Mouse (Mus musculus): ENCODE results near the gene Rab3d. TPM values are rescaled to one million over a fixed set of nuclear protein-coding genes. Genes with fewer than 3 reads are reported as not detected.
"Not testable (repeated sequence)": the region's sequence is repeated elsewhere in the genome, so short reads cannot be mapped to it uniquely, and the experiment has no call there.

The Rab3d gene
- total and polyA plus RNA-seq, 2 experiments from 2014 or later, result 7.7 to 8.9 TPM

GRCm38 (mm10) chr9:21862181-21862580, 55.8 kb downstream of the Rab3d start:
- Histone ChIP-seq H3K4me3 (ENCODE audit: low read depth, low read length) (no peak overlapping the region), H3K4me2 (ENCODE audit: low read depth, low read length) (no peak overlapping the region), H3K27me3 (ENCODE audit: control insufficient read depth, insufficient read depth, low read length) (no peaks in the 10 kb centered on the region), H3K9ac (replicated peaks; ENCODE audit: low read depth, low read length) (no peak overlapping the region), H3K27ac (ENCODE audit: low read depth) (no peak overlapping the region), H3K9me3 (replicated peaks; ENCODE audit: control insufficient read depth, low read length) (no peaks in the 10 kb centered on the region), H3K4me1 (ENCODE audit: control insufficient read depth, insufficient read depth) (peaks cover 5% of the 10 kb centered on the region; the same call in 1 of the 2 replicates), H3K36me3 (replicated peaks; ENCODE audit: control insufficient read depth, insufficient read depth, low read length) (no peaks in the 10 kb centered on the region)
- no peak for DNase-seq (ENCODE audit: low spot score)
- 61% methylated on average over 1 of the region's 1 CpGs for WGBS
- ATAC-seq (ENCODE audit: insufficient read depth, low read depth), result no peak
- TF ChIP-seq EP300 (IDR thresholded peaks at IDR 0.05; ENCODE audit: low read depth) (no peak), CTCF (IDR thresholded peaks at IDR 0.05; ENCODE audit: low read depth) (no peak)

DNA sequence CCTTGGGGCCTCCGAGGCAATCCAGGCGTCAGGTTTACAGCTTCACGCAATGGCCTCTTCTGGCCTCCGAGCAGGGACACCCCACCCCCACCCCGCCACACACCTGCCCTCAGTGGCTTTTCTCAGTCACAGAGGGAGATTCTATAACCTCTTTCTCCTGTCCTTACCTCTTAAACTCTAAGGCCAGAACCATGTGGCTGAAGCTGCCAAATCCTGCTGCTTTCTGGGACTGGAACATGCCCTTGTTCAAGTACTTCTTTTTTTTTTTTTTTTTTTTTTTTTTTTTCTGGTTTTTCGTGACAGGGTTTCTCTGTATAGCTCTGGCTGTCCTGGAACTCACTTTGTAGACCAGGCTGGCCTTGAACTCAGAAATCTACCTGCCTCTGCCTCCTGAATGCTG, 57.6 kb downstream of the Rab3d start:
- ATAC-seq (ENCODE audit: insufficient read depth, low read depth); H3K4me2 ChIP-seq (ENCODE audit: low read depth, low read length); H3K27me3 ChIP-seq (ENCODE audit: control insufficient read depth, insufficient read depth, low read length); H3K4me3 ChIP-seq (ENCODE audit: low read depth, low read length); H3K9ac ChIP-seq (replicated peaks; ENCODE audit: low read depth, low read length); H3K4me1 ChIP-seq (ENCODE audit: control insufficient read depth, insufficient read depth); H3K27ac ChIP-seq (ENCODE audit: low read depth); H3K9me3 ChIP-seq (replicated peaks; ENCODE audit: control insufficient read depth, low read length); H3K36me3 ChIP-seq (replicated peaks; ENCODE audit: control insufficient read depth, insufficient read depth, low read length); DNase-seq (ENCODE audit: low spot score): not testable (repeated sequence)
- WGBS, result 64% methylated on average over 6 of the region's 6 CpGs

- H3K9ac ChIP-seq (replicated peaks; ENCODE audit: low read depth, low read length), result no peak overlapping the region
- no peaks in the 10 kb centered on the region for H3K4me1 ChIP-seq (ENCODE audit: control insufficient read depth, insufficient read depth)
- 75% methylated on average over 3 of the region's 3 CpGs for WGBS
- H3K9me3 ChIP-seq (replicated peaks; ENCODE audit: control insufficient read depth, low read length), result no peaks in the 10 kb centered on the region
- H3K36me3 ChIP-seq (replicated peaks; ENCODE audit: control insufficient read depth, insufficient read depth, low read length), result no peaks in the 10 kb centered on the region
- ATAC-seq (ENCODE audit: insufficient read depth, low read depth), result no peak
- no peaks in the 10 kb centered on the region for H3K27me3 ChIP-seq (ENCODE audit: control insufficient read depth, insufficient read depth, low read length)
- H3K4me2 ChIP-seq (ENCODE audit: low read depth, low read length), result no peak overlapping the region
- H3K27ac ChIP-seq (ENCODE audit: low read depth), result no peak overlapping the region
- no peak overlapping the region for H3K4me3 ChIP-seq (ENCODE audit: low read depth, low read length)
- no peak for DNase-seq (ENCODE audit: low spot score)
- TF ChIP-seq EP300 (IDR thresholded peaks at IDR 0.05; ENCODE audit: low read depth) (no peak), CTCF (IDR thresholded peaks at IDR 0.05; ENCODE audit: low read depth) (no peak)
Observed at GRCm38 (mm10) chr9:21859606-21860005, 58.4 kb downstream of the Rab3d start.

DNA sequence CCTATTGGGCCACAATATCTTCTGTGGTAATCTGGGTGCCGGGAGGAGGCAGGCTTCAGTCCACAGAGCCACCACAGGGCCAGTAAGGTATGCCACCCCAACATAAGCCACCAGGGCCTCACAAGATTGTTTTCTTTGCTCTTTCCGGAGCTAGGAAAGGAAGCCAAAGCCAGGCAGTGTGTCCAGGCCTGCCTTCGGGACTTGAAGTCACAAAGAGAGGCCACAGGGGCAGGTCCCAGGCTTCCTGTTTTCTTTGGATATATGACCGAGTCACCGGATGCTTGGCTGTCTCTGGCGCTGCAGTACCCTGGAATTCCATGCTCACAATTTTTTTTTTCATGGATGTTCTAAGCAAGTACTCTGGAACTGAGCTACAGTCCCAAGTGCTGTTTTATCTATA, 59.9 kb downstream of the Rab3d start:
- H3K9ac ChIP-seq (replicated peaks; ENCODE audit: low read depth, low read length), result no peak overlapping the region
- DNase-seq (ENCODE audit: low spot score) (peak; percentile 76), ATAC-seq (ENCODE audit: insufficient read depth, low read depth) (peak; percentile 89)
- 44% methylated on average over 6 of the region's 6 CpGs for WGBS
- H3K27ac ChIP-seq (ENCODE audit: low read depth), result peak overlapping the region; percentile 67
- H3K4me3 ChIP-seq (ENCODE audit: low read depth, low read length), result no peak overlapping the region
- TF ChIP-seq CTCF (IDR thresholded peaks at IDR 0.05; ENCODE audit: low read depth) (peak; percentile 22; the same call in 1 of the 2 replicates), EP300 (IDR thresholded peaks at IDR 0.05; ENCODE audit: low read depth) (peak; percentile 82)
- no peaks in the 10 kb centered on the region for H3K36me3 ChIP-seq (replicated peaks; ENCODE audit: control insufficient read depth, insufficient read depth, low read length)
- H3K4me2 ChIP-seq (ENCODE audit: low read depth, low read length), result no peak overlapping the region
- no peaks in the 10 kb centered on the region for H3K27me3 ChIP-seq (ENCODE audit: control insufficient read depth, insufficient read depth, low read length)
- no peaks in the 10 kb centered on the region for H3K9me3 ChIP-seq (replicated peaks; ENCODE audit: control insufficient read depth, low read length)
- H3K4me1 ChIP-seq (ENCODE audit: control insufficient read depth, insufficient read depth), result no peaks in the 10 kb centered on the region

GRCm38 (mm10) chr9:21857501-21857900, 60.5 kb downstream of the Rab3d start:
- Histone ChIP-seq H3K27me3 (ENCODE audit: control insufficient read depth, insufficient read depth, low read length) (no peaks in the 10 kb centered on the region), H3K27ac (ENCODE audit: low read depth) (peak overlapping the region; percentile 67), H3K9ac (replicated peaks; ENCODE audit: low read depth, low read length) (no peak overlapping the region), H3K4me2 (ENCODE audit: low read depth, low read length) (no peak overlapping the region), H3K4me1 (ENCODE audit: control insufficient read depth, insufficient read depth) (0 out of 2 replicates have a peak, but pooled peaks cover 3% of the 10 kb centered on the region), H3K36me3 (replicated peaks; ENCODE audit: control insufficient read depth, insufficient read depth, low read length) (no peaks in the 10 kb centered on the region), H3K9me3 (replicated peaks; ENCODE audit: control insufficient read depth, low read length) (no peaks in the 10 kb centered on the region), H3K4me3 (ENCODE audit: low read depth, low read length) (no peak overlapping the region)
- DNase-seq (ENCODE audit: low spot score), result no peak
- 43% methylated on average over 2 of the region's 2 CpGs for WGBS
- no peak for ATAC-seq (ENCODE audit: insufficient read depth, low read depth)
- TF ChIP-seq CTCF (IDR thresholded peaks at IDR 0.05; ENCODE audit: low read depth) (no peak), EP300 (IDR thresholded peaks at IDR 0.05; ENCODE audit: low read depth) (no peak)

Other genes with a start within 250 kb of the Rab3d start
- 36.8 and 42.9 TPM in 2 replicates for gene Ldlr, start 194.7 kb downstream of the Rab3d start, total RNA-seq (2014; rRNA removed; ENCODE audit: low replicate concordance)
- gene Ldlr, start 194.7 kb downstream of the Rab3d start, polyA plus RNA-seq (2015; fragmentation: Nextera tagmentation; extraction: Ambion mirVana), result 8.0 and 10.9 TPM in 2 replicates
- gene Spc24, start 157.9 kb downstream of the Rab3d start, total RNA-seq (2014; rRNA removed; ENCODE audit: low replicate concordance), result 22.3 and 76.0 TPM in 2 replicates
- 35.2 and 40.3 TPM in 2 replicates for gene Spc24, start 157.9 kb downstream of the Rab3d start, polyA plus RNA-seq (2015; fragmentation: Nextera tagmentation; extraction: Ambion mirVana)
- gene Kank2, start 119.4 kb downstream of the Rab3d start, total RNA-seq (2014; rRNA removed; ENCODE audit: low replicate concordance), result 78.5 and 92.4 TPM in 2 replicates
- 10.3 and 10.9 TPM in 2 replicates for gene Kank2, start 119.4 kb downstream of the Rab3d start, polyA plus RNA-seq (2015; fragmentation: Nextera tagmentation; extraction: Ambion mirVana)
- not detected in 2 replicates for gene Angptl8, start 82.7 kb downstream of the Rab3d start, total RNA-seq (2014; rRNA removed; ENCODE audit: low replicate concordance)
- 0.55 and 0.69 TPM in 2 replicates for gene Angptl8, start 82.7 kb downstream of the Rab3d start, polyA plus RNA-seq (2015; fragmentation: Nextera tagmentation; extraction: Ambion mirVana)
- 38.5 and 65.3 TPM in 2 replicates for gene Dock6, start 65.6 kb downstream of the Rab3d start, total RNA-seq (2014; rRNA removed; ENCODE audit: low replicate concordance)
- 19.1 and 22.7 TPM in 2 replicates for gene Dock6, start 65.6 kb downstream of the Rab3d start, polyA plus RNA-seq (2015; fragmentation: Nextera tagmentation; extraction: Ambion mirVana)
- 0.88 TPM in 1 of 2 replicates, not detected in the other for gene Ccdc159, start 9.3 kb upstream of the Rab3d start, total RNA-seq (2014; rRNA removed; ENCODE audit: low replicate concordance)
- gene Ccdc159, start 9.3 kb upstream of the Rab3d start, polyA plus RNA-seq (2015; fragmentation: Nextera tagmentation; extraction: Ambion mirVana), result 0.77 and 0.97 TPM in 2 replicates
- gene Tmem205, start 9.4 kb upstream of the Rab3d start, total RNA-seq (2014; rRNA removed; ENCODE audit: low replicate concordance), result 52.6 and 53.9 TPM in 2 replicates
- gene Tmem205, start 9.4 kb upstream of the Rab3d start, polyA plus RNA-seq (2015; fragmentation: Nextera tagmentation; extraction: Ambion mirVana), result 44.8 and 47.2 TPM in 2 replicates
- gene Plppr2, start 18.8 kb upstream of the Rab3d start, total RNA-seq (2014; rRNA removed; ENCODE audit: low replicate concordance), result 2.6 and 6.4 TPM in 2 replicates
- 0.86 and 1.4 TPM in 2 replicates for gene Plppr2, start 18.8 kb upstream of the Rab3d start, polyA plus RNA-seq (2015; fragmentation: Nextera tagmentation; extraction: Ambion mirVana)
- gene Swsap1, start 37.6 kb upstream of the Rab3d start, total RNA-seq (2014; rRNA removed; ENCODE audit: low replicate concordance), result 14.3 and 19.5 TPM in 2 replicates
- 4.6 and 5.1 TPM in 2 replicates for gene Swsap1, start 37.6 kb upstream of the Rab3d start, polyA plus RNA-seq (2015; fragmentation: Nextera tagmentation; extraction: Ambion mirVana)
- gene Epor, start 45.3 kb upstream of the Rab3d start, total RNA-seq (2014; rRNA removed; ENCODE audit: low replicate concordance), result 0.27 and 2.8 TPM in 2 replicates
- 2.6 and 3.4 TPM in 2 replicates for gene Epor, start 45.3 kb upstream of the Rab3d start, polyA plus RNA-seq (2015; fragmentation: Nextera tagmentation; extraction: Ambion mirVana)
- 0.39 and 11.4 TPM in 2 replicates for gene Rgl3, start 71.3 kb upstream of the Rab3d start, total RNA-seq (2014; rRNA removed; ENCODE audit: low replicate concordance)
- gene Rgl3, start 71.3 kb upstream of the Rab3d start, polyA plus RNA-seq (2015; fragmentation: Nextera tagmentation; extraction: Ambion mirVana), result 0.63 and 0.75 TPM in 2 replicates
- 0.15 TPM in 1 of 2 replicates, not detected in the other for gene Ccdc151, start 84.4 kb upstream of the Rab3d start, total RNA-seq (2014; rRNA removed; ENCODE audit: low replicate concordance)
- gene Ccdc151, start 84.4 kb upstream of the Rab3d start, polyA plus RNA-seq (2015; fragmentation: Nextera tagmentation; extraction: Ambion mirVana), result 0.12 and 0.18 TPM in 2 replicates
- 49.0 and 58.2 TPM in 2 replicates for gene Prkcsh, start 84.6 kb upstream of the Rab3d start, total RNA-seq (2014; rRNA removed; ENCODE audit: low replicate concordance)
- 33.7 and 34.6 TPM in 2 replicates for gene Prkcsh, start 84.6 kb upstream of the Rab3d start, polyA plus RNA-seq (2015; fragmentation: Nextera tagmentation; extraction: Ambion mirVana)
- 0.04 and 0.15 TPM in 2 replicates for gene Elavl3, start 133.8 kb upstream of the Rab3d start, total RNA-seq (2014; rRNA removed; ENCODE audit: low replicate concordance)
- 0.03 TPM in 1 of 2 replicates, not detected in the other for gene Elavl3, start 133.8 kb upstream of the Rab3d start, polyA plus RNA-seq (2015; fragmentation: Nextera tagmentation; extraction: Ambion mirVana)
- gene Gm49318, start 153.1 kb upstream of the Rab3d start, total RNA-seq (2014; rRNA removed; ENCODE audit: low replicate concordance), result not detected in 2 replicates
- gene Gm49318, start 153.1 kb upstream of the Rab3d start, polyA plus RNA-seq (2015; fragmentation: Nextera tagmentation; extraction: Ambion mirVana), result not detected in 2 replicates
- gene Zfp653, start 153.2 kb upstream of the Rab3d start, total RNA-seq (2014; rRNA removed; ENCODE audit: low replicate concordance), result 26.1 and 27.4 TPM in 2 replicates
- 4.0 and 4.3 TPM in 2 replicates for gene Zfp653, start 153.2 kb upstream of the Rab3d start, polyA plus RNA-seq (2015; fragmentation: Nextera tagmentation; extraction: Ambion mirVana)
- gene Ecsit, start 167.2 kb upstream of the Rab3d start, total RNA-seq (2014; rRNA removed; ENCODE audit: low replicate concordance), result 106 and 138 TPM in 2 replicates
- gene Ecsit, start 167.2 kb upstream of the Rab3d start, polyA plus RNA-seq (2015; fragmentation: Nextera tagmentation; extraction: Ambion mirVana), result 80.1 and 82.0 TPM in 2 replicates
- 56.3 and 305 TPM in 2 replicates for gene Cnn1, start 181.0 kb upstream of the Rab3d start, total RNA-seq (2014; rRNA removed; ENCODE audit: low replicate concordance)
- gene Cnn1, start 181.0 kb upstream of the Rab3d start, polyA plus RNA-seq (2015; fragmentation: Nextera tagmentation; extraction: Ambion mirVana), result 41.3 and 53.5 TPM in 2 replicates
- 86.6 and 132 TPM in 2 replicates for gene Elof1, start 199.0 kb upstream of the Rab3d start, total RNA-seq (2014; rRNA removed; ENCODE audit: low replicate concordance)
- 82.3 and 89.1 TPM in 2 replicates for gene Elof1, start 199.0 kb upstream of the Rab3d start, polyA plus RNA-seq (2015; fragmentation: Nextera tagmentation; extraction: Ambion mirVana)
- gene Acp5, start 217.5 kb upstream of the Rab3d start, total RNA-seq (2014; rRNA removed; ENCODE audit: low replicate concordance), result 0.77 and 4.4 TPM in 2 replicates
- gene Acp5, start 217.5 kb upstream of the Rab3d start, polyA plus RNA-seq (2015; fragmentation: Nextera tagmentation; extraction: Ambion mirVana), result 2.0 TPM in 2 replicates
- 7.4 and 28.1 TPM in 2 replicates for gene Pigyl, start 238.7 kb upstream of the Rab3d start, total RNA-seq (2014; rRNA removed; ENCODE audit: low replicate concordance)
- 61.7 and 68.1 TPM in 2 replicates for gene Pigyl, start 238.7 kb upstream of the Rab3d start, polyA plus RNA-seq (2015; fragmentation: Nextera tagmentation; extraction: Ambion mirVana)